Mouse (Mus musculus) spleen, adult 18-20 months (tissue): ENCODE measurements around the gene Fam19a4.

Source experiments
- DNase-seq, 2 experiments: peaks; one replicate each; pipeline ENCODE4 v3.0.0; 2022; ENCODE audit warnings: mixed read lengths in 2 of 2

Gene Fam19a4

DNA sequence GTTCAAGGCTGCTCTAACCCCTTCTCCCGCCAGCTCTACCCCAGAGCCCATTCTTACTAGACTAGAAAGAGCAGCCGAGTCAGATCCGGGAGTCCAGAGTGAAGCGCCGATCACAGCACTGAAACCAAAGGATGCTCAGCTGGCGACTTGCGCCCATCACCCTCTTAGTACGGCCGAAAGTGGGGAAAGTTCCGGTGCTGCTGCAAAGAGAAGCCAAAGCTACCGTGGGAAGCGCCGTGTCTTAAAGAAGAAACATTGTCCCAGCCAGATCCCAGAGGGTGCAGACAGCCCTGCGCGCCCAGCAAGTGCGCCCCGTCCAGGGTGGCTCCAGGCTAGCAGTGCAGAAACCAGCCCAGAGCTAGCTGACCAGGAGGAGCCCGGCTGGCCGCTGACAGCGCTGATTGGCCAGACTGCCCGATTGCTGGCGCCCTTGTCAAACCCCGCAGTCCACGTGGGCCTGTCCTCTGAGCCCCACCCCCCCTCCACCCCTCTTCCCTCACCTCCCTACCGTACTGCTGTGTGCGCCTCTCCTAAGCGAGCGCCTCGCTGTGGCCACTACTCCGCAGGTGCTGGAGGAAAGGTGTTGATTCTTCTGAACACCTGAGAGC is at the start of gene Fam19a4:
Fam19a4 (minus strand) TSS at position 340 of the 608 bp plus-strand sequence.
- no peak for DNase-seq

DNA sequence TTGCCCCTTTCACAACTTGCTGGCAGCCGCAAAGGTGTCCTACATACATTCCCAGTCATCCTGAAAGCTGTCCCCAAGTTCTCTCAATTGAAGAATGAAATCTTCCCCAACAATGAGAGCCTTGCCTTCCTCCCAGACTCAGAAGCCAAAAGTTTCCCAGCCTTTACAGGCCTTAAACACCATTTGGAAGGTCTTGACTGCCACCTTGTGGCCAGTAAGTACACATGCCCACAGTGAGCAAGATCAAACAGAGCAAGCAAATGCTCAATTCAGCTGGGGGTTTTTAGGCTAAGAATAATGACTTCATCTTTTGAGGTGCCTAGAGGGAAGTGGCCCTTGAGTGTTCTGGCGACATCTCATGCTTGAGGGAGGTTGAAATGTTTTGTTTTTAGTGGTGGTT is 46.6 kb upstream of the Fam19a4 start:
- peak in 1 of 2 experiments; percentile 11 for DNase-seq

DNA sequence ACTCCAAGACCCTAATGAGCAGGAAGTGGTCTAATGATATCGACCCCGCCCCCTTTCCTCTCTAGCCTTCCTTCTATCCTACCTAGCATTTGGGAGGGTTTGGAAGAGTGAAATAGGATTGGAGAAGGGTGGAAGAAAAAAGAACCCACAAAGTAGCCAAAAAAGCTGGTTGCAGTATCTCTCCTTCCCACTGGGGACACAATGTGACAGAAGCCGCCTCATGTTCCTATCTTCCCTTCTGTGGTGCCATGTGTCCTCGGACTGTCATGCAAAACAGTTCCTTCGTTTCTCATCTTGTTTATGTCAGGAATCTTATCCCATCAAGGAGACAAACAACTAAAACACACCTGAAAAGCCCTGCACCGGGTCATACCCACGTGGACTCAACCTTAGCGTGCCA is 45.9 kb upstream of the Fam19a4 start:
- no peak for DNase-seq

DNA sequence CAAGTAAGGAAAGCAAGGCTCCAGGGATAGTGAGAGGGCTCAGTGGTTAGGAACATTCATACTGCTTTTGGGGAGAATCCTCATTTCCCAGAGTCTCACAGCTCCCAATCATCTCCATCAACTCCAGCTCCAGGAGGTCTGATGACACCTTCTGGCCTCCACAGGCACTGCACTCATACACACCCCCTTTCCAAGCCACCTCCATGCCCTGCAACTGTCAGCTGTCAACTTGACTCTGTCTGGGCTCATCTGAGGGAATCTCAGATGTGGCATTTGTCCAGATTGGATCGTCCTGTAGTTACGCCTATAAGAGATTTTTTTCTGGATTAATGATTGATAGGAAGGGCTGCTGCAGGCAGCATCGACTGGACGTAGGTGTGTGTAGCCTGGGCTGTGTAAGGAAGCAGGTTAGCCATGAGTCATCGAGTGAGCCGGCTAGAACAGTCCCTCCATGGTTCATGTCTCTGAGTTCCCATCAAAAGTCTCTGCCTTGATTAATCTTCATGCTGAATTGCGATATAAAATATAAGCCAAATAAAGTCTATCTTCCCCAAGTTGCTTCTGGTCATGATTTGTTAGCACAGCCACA is 44.1 kb upstream of the Fam19a4 start:
- no peak for DNase-seq

DNA sequence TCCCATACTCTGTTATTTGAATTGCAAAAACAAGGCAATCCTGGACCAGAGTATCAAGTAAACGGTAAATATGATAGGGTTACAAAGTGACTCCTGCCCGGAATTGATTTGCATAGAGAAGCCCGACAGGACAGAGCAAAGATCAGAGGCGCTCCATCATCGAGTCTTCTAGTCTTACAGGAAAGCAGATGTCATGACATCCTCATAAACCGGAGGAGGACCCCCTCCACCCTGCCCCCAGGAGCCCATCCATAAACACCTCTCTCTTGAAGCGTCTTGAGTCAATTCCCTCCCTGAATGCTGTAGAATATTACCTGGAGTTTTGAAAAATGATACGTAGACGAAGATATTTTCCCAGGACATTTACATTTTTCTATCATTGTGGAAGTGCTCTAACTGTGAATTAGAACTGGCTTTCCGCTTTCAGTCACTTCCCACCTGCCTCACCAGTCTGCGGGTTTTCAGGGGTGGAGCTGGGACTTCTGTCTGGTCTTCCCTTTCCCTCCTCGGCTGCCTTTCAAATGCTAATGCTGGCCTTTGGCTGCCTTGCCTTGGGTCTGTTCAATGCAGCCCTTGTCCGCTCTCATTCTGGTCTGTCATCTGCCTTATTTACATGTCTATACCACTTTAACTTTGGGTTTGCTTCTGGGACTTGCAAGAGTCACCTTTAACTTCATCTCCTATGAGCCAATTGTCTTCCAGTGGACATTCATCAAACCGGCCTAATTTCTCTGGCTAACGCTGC is 41.9 kb upstream of the Fam19a4 start:
- no peak for DNase-seq

DNA sequence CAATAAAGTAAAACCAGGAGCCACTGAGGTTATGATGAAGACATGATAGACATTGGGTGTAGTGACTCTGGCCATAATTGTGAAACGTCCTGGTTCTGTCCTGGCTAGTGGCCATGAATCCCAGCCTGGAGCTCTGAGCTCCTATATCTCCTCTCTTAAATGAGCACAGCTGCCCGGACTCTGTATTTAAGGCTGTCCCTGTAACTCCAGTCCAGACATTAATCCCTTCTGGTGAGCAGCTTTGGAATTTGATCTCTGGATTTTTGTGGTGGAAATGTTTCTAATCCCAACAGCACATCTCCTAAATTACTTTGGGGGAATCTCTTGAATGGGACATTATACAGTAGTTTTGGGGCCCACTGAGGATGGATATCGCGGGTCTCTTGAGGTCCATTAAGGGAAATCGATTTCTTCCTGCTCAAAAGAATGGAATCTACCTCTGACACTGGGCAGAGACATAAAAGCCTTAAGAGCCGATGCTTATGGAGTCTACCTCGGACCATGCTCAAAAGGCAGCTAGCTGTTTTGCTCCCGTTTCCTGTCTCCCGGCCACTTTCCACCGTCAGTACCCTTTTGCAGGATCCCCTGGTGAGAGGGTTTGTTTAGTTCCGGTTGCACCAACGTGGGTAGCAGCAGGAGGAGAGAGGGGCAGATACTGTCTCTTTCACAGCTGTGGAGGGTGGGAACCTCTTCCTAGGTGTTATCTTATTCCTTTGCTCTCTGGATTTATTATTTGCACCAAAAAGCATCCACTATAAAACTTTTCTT is 41.2 kb upstream of the Fam19a4 start:
- DNase-seq: no peak

DNA sequence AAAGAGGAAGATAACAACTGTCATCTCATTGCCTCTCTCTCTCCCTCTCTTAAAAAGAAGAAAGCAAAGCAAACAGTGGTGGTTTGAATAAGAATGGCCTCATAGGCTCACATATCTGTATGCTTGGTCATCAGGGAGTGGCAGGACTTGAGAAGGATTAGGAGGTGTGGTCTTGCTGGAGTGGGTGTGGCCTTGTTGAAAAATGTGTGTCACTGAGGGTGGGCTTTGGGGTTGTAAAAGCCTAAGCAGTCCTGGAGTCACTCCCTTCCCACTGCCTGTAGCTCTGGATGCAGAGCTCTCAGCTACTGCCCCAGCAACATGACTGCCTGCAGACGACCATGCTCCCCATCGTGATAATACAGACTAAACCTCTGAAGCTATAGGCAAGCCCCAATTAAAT is 22.1 kb upstream of the Fam19a4 start:
- DNase-seq: no peak

DNA sequence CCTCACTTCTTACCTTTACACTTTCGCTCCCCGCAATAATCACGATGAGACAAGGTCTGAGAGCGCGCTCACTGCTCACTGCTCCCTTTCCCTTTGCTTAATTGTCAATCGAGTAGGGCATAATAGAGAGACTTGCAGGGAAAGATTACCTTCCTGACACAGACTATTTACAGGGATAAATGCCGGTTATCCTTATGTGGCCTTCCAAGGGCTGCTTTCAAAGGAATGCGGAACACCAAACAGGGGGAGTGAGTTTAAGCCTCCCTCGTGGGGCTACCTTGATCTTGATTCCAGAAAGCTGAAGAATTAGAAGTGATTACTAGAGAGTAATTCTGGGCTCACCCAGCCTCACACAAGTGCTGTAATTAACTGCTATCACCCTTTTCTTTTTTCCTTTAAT is 19.8 kb upstream of the Fam19a4 start:
- DNase-seq: no peak

DNA sequence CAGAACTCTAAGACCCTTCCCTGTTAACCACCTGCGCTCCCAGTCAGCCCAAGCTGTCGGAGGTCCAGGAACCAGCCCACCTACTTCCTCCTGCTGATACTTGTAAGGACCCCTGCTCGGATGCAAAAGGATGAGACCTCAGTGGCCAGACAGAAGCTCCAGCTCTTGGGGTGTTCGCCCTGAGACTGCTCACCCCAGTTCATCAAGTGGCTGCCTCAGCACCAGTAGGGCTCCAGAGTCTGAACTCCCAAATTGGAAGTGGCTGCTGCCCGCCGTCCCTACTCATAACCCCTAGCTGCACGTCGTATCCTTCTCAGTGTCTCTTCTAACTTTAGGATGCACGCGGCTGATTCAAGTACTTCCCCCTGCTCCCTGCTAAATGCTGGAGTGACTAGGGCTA is 614 bp downstream of the Fam19a4 start:
- no peak for DNase-seq

DNA sequence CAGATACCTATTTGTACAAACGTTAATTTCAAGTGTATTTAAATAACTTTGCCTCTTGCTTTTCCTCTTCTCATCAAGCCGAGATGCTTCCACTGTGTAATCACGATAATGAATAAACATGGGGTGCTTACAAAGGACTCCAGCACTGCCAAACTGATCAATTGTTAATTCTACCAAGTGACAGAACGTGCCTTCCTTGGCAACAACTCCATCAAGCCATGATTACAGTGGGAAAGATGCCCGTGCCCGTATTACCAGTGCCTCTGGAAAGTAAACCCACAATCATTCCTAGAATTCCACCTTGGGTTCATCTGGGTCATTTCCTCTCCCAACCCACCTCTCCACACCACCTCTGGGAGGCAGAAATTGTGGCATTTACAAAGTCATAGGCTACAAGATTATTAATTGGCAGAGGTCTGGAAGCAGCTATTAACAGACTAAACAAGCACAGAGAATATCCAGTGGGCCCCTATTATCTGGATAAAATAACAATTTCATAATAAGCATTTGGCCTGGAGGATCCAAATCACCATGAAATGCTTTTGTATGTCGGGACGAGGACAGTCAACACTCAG is 7.9 kb downstream of the Fam19a4 start:
- no peak for DNase-seq

DNA sequence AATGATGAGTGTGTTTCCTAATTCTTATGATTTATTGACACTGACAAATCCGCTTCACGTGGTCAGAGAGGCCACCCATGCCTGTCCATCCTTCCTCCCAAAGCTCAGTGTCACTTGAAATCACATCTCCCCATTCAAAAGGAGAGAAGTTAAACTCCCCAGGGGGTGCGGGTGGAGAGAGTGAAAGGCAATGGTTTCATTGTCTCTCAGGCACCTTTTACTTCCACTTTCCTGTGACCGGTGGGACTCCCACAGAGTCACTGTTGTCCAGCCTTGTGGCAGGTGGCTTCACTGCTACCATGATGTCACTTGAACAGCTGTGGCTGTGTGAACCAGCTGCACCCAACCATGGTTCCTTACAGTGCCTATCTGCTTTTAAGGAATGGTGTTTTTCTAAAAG is 11.8 kb downstream of the Fam19a4 start:
- no peak for DNase-seq

DNA sequence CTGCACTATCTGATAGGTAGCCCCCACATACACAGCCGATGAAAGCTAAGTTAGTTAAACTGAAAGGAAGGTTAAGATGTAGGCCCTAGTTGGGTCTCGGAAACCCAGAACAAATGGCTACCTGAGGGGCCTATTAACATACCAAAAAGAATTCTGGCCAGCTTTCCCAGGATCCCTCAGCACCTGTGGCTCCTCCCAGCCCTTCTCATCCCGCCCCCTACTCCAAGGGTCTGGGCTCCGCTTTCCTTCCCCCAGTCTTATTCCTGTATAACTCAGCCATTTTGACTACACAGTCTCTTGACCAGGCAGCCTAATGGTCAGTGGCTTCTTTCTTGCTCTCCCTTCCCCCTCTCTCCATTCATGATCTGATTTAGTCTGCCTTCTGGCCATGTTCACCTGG is 13.7 kb downstream of the Fam19a4 start:
- DNase-seq: no peak

DNA sequence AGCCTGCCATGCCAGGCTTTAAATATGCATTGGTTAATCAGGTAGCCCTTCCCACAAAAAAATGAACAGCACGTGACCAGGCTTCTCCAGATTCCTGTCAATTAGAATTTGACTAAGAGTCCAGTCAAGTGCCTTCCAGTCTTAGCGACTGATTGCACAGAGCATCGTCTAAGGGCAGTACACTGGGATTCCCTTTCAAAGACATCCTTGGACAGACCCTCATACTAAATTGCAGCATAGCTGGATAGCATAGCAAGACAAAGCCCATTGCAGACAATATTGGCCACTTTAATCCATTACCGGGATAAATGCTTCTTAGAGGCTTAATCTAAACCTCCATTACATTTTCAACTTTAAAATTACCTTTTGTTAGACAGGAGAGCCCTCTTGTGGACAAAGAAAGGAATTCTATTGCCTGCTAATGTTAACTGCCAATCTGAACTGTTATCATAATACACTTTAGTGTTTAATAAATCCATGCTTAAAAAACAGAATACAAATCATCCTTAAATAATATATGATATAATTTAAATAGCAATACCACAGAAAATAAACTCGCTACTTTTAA is 33.0 kb downstream of the Fam19a4 start:
- no peak for DNase-seq

DNA sequence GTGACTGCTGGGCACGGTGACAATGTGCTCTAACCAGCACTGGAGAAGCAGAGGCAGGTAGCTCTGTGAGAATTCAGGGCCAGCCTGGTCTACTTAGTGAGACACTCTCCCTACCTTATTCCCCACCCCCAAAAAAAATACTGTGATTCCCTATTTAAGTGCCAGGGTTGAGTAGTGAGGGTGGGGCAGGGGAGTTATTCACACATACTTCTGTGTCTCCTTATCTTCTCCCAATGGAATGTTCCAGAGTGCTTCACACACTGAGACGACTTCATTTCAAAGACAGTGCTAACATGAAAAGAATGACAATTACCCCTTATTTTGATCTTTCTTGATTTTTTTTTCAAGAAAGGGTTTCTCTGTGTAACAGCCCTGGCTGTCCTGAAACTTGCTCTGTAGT is 40.9 kb downstream of the Fam19a4 start:
- DNase-seq: no peak

DNA sequence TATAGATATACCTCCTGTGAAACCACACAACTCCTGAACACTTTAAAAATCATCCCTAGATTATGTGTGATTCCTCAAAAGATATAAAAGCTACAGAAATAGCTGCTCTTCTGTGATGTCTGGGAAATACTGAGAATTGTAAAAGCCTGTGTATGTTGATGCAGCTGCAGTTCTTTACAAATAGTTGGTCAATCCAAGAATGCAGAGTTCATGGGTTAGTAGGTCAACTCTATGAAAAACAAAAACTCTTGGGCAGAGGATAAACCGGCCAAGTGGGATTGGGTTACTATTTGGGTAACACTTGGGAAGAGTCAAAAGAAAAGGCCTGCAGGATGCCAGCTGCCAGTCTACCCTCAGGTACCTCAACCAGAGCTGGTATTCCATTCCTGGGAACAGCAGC is 43.5 kb downstream of the Fam19a4 start:
- no peak for DNase-seq

DNA sequence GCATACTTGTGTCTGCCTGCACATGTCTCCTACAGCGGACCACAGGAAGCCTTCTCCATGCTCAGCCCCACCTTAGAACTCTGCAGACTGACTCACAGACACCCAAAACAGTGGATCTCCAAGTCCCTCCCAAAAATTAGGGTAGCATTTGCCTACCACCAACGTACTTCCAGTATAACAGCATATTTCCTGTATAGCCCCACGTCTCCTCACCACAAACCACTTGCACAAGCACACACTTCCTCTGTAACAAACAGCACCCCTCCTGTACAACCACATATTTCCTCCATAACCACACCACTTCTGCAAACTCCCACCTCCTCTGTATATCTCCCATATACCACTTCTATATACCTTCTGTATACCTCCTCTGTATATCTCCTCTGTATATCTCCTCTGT is 44.2 kb downstream of the Fam19a4 start:
- DNase-seq: no peak

DNA sequence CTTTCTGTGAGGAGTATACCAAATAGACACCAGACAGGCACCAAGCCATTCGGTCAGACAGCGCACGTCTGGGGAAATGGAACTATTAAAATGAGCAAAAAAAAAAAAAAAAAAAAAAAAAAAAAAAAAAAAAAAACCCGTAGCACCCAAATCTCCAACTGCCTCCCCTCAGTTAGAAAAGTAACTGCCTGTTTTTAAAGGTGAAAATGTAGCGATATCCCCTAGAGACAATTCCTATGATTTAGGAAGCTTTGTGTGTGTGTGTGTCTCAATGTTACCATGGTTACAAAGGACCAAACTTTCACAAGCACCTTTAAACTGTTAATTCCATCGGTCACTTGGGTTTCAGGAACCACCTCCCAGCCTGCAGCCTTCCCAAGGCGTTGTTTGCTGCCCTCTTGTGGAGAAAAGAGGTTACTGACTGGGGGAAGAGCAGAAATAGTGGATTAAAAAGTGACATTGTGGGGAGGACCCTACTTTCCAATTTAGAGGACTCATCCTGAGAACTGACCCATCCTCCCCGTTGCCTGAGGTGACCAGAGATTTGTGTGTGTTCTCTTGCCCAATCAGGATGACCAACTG is 53.6 kb downstream of the Fam19a4 start:
- DNase-seq: peak in 1 of 2 experiments; percentile 13

DNA sequence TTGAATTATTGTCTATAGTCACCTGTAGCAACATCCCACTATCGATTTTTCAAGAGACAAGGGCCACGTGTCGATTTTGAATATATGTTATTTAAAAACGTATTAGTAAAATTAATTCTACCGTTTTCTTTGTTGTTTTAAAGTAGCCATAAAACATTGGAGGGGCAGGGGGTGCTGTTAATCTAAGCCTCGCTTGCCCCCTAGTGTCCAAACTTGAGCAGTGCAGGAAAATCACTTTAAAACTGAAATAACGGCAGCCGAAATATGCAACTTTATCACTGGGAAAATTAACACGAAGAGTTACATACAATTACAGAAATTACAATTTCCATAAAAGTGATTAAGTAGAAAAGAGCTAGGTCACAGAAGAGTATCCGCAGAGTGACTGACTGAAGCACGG is 55.2 kb downstream of the Fam19a4 start:
- DNase-seq: peak in 1 of 2 experiments; percentile 8

DNA sequence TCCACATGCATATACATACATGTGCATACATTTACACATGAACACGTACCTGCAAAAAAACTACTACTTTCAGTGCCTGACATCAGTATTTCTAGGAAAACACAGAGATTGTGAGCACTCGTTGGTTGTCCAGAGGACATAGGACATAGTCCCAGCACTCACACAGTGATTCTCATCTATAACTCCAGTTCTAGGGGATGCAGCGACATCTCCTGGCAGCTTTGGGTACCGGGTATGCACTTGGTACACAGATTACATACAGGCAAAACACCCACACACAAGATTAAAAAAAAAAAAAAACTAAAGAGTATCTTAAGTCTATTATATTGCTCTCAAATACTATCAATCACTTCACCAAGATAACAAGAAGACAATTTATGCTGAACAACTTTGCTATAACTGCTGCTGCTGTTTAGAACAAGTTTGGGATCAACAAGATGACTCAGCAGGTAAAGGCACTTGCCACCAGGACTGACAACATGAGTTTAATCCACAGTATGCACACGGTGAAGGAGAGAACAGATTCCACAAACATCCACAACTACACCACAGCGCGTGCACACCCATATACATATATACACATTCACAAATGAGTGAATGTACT is 64.6 kb downstream of the Fam19a4 start:
- DNase-seq: no peak

DNA sequence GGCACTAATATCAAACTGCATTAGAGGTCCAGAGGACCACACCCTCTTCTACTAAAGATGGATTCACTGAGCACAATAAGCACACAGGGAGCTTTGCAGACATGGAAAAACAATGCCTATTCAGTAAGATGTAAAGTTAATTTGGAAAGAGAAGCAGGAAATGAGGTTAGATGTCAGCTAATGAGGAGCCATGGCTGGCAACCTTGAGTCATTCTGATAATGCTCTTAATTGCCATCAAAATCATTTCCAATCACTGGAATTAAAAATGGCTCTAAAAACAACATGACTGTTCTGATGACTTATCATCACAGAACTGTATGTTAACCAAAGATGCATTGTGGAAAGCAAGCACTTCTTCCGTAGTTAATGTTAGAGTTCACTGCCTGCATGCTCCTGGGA is 68.5 kb downstream of the Fam19a4 start:
- DNase-seq: no peak

DNA sequence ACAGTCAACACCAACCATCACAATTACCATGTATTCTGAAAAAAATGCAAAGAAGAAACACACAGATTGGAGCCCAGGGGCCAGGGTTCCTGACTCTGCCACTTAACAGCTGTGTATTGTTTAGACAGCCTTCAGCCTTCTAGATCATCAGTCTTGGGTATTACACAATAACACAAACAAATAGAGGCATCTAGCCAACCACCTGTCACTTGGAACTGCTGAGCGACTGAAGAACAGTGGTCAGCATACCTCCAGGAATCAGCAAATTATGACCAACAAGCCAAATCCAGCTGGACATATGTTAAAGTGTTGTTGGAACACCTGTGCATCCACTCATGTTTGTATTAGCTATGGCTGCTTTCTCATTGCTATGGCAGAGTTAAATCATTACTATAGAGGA is 82.7 kb downstream of the Fam19a4 start:
- no peak for DNase-seq

DNA sequence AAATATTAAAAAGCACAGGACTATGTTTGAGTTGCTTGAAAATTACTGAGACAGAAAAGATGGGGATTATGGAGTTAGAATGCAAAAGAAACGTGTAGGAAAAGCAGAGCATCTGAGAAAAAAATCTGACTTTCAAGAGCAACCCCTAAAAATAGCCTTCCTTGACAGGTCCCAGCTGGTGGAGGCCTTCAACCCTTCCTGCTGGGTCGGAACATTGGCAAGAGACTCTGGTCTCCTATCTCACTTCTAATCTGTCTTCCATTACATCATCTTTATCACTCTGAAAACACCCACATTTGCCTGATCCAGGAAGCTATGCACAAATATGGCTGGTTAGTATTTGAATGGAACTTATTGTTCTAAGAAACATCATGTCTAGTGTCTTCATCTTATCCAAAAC is 115.4 kb downstream of the Fam19a4 start:
- DNase-seq: no peak
